Mouse (Mus musculus) MEL (cell line): ENCODE data around the gene Nop58.

Source experiments
- CTCF ChIP-seq, 3 experiments: IDR thresholded peaks in 2 of 3; conservative IDR thresholded peaks in 1 of 3; 2 replicates each; pipeline ENCODE4 v1.5.1; 2011 to 2012; ENCODE audit warnings: low read length in 3 of 3, low read depth in 2 of 3, mild to moderate bottlenecking in 2 of 3, improper control_type of control experiment in 1 of 3, inconsistent platforms in 1 of 3, mixed read lengths in 1 of 3, moderate library complexity in 1 of 3; ENCODE audit not compliant: control insufficient read depth in 1 of 3, insufficient read depth in 1 of 3, poor library complexity in 1 of 3, severe bottlenecking in 1 of 3
- E2F4 ChIP-seq: IDR thresholded peaks from 2 replicates; pipeline ENCODE4 v1.6.1; 2011; ENCODE audit warnings: low read depth, low read length, improper control_type of control experiment, borderline replicate concordance
- ELF1 ChIP-seq: IDR thresholded peaks from 2 replicates; pipeline ENCODE4 v1.6.1; 2014; ENCODE audit warnings: low read depth, mild to moderate bottlenecking, inconsistent platforms, low read length, improper control_type of control experiment, moderate library complexity
- MAX ChIP-seq: IDR thresholded peaks from 2 replicates; pipeline ENCODE4 v1.6.1; 2011; ENCODE audit warnings: low read length, improper control_type of control experiment
- MAZ ChIP-seq: IDR thresholded peaks from 2 replicates; pipeline ENCODE4 v1.6.1; 2012; ENCODE audit warnings: low read depth, mild to moderate bottlenecking, inconsistent platforms, low read length, improper control_type of control experiment
- NELFE ChIP-seq: IDR thresholded peaks from 2 replicates; pipeline ENCODE4 v1.6.1; 2011; ENCODE audit warnings: low read depth, low read length, improper control_type of control experiment
- POLR2A ChIP-seq, 2 experiments: IDR thresholded peaks; 2 replicates each; pipeline ENCODE4 v1.6.1; 2011 to 2012; ENCODE audit warnings: low read length in 2 of 2, mild to moderate bottlenecking in 2 of 2, control low read depth in 1 of 2, improper control_type of control experiment in 1 of 2, low read depth in 1 of 2, moderate library complexity in 1 of 2; ENCODE audit not compliant: control insufficient read depth in 1 of 2, insufficient read depth in 1 of 2, poor library complexity in 1 of 2
- POLR2AphosphoS2 ChIP-seq: IDR thresholded peaks from 2 replicates; pipeline ENCODE4 v1.6.1; 2011; ENCODE audit warnings: low read length, improper control_type of control experiment
- POLR2AphosphoS5 ChIP-seq: IDR thresholded peaks from 2 replicates; pipeline ENCODE4 v1.6.1; 2012; ENCODE audit warnings: low read depth, borderline replicate concordance, mild to moderate bottlenecking, inconsistent platforms, low read length, moderate library complexity, mixed read lengths
- TBP ChIP-seq: IDR thresholded peaks from 2 replicates; pipeline ENCODE4 v1.8.0; 2011; ENCODE audit warnings: low read depth, low read length, improper control_type of control experiment
- TCF12 ChIP-seq: IDR thresholded peaks from 2 replicates; pipeline ENCODE4 v1.6.1; 2014; ENCODE audit warnings: low read depth, mild to moderate bottlenecking, inconsistent platforms, low read length, improper control_type of control experiment, moderate library complexity

- no peak for TF ChIP-seq CTCF (IDR thresholded peaks at IDR 0.05 in 2 of 3, conservative IDR thresholded peaks at IDR 0.05 in 1 of 3; ENCODE audit: control insufficient read depth in 1 of 3, insufficient read depth in 1 of 3, low read depth in 2 of 3, low read length in 3 of 3, poor library complexity in 1 of 3, severe bottlenecking in 1 of 3)
- no peak for TF ChIP-seq POLR2A (IDR thresholded peaks at IDR 0.05; ENCODE audit: control insufficient read depth in 1 of 2, insufficient read depth in 1 of 2, low read depth in 1 of 2, low read length in 2 of 2, poor library complexity in 1 of 2)
- TF ChIP-seq ELF1 = no peak
- no peak for TF ChIP-seq E2F4
- TF ChIP-seq NELFE = no peak
- 0 out of 2 replicates have a peak, but pooled peaks have one; percentile 7 for TF ChIP-seq TCF12
- TF ChIP-seq MAZ = no peak
- no peak for TF ChIP-seq POLR2AphosphoS2
- no peak for TF ChIP-seq POLR2AphosphoS5
- no peak for TF ChIP-seq MAX
- no peak for TF ChIP-seq TBP
These were observed 80.5 kb downstream of the Nop58 start for GRCm38 (mm10) chr1:59765279-59765678.
